Mouse (Mus musculus): Measurements from ENCODE around the gene Nxpe2. TPM values are rescaled to one million over a fixed set of nuclear protein-coding genes. Genes with fewer than 3 reads are reported as not detected.

Gene Nxpe2
- polyA plus RNA-seq (2011; ENCODE audit: insufficient read depth, insufficient read length, low read depth, missing spikeins): 0.32 and 0.55 TPM in 2 replicates

DNA sequence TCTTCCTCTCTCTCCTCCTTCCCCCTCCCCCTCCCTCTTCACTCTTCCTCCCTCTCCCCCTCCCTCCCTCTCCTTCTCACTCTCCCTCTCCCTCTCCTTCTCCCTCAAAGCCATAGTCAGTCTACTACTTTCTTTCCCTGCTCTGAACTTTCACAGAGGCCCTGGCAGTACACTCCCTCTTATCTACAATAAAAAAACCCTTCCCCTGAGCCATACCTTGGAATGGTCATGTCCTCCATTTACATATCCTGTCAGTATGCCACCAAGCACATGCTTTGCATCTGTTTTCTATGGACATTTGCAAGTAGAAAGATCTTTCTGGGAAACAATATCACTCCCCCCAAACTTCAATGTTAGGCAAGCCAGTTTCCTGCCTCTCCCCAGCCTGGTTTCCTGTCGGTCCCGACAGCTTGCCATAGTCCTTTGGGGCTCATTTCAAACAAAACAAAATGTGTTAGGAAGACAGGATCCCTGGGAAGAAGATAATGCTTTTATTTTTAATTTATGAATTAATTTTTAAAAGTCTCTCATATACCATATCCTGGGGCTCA is at the start of gene Nxpe2:
Gene Nxpe2 (minus strand): TSS at position 307 of the 551 bp plus-strand sequence.
- no peaks in the 10 kb centered on the region for H3K36me3 ChIP-seq (ENCODE audit: control insufficient read depth, insufficient read depth, low read length, poor library complexity, severe bottlenecking)
- H3K4me3 ChIP-seq (ENCODE audit: low read depth, low read length): no peak within 1 kb of the TSS
- H3K9me3 ChIP-seq (replicated peaks; ENCODE audit: control insufficient read depth, insufficient read depth, low read length, poor library complexity, severe bottlenecking): no peaks in the 10 kb centered on the region
- no peak within 1 kb of the TSS for H3K9ac ChIP-seq (ENCODE audit: low read depth, poor library complexity, severe bottlenecking)
- no peak for TF ChIP-seq POLR2A (IDR thresholded peaks at IDR 0.05; ENCODE audit: insufficient read depth, low read length)
- no peak for TF ChIP-seq EP300 (IDR thresholded peaks at IDR 0.05; ENCODE audit: insufficient read depth, low read depth, low read length)
- no peak for TF ChIP-seq CTCF (IDR thresholded peaks at IDR 0.05; ENCODE audit: low read depth, low read length)
- peaks cover 7% of the 10 kb centered on the region for H3K4me1 ChIP-seq (ENCODE audit: control insufficient read depth, insufficient read depth, low read length)
- no peak within 1 kb of the TSS for H3K27ac ChIP-seq (ENCODE audit: insufficient read depth, low read length)
- no peaks in the 10 kb centered on the region for H3K27me3 ChIP-seq (ENCODE audit: control insufficient read depth, insufficient read depth, low read length, poor library complexity, severe bottlenecking)

DNA sequence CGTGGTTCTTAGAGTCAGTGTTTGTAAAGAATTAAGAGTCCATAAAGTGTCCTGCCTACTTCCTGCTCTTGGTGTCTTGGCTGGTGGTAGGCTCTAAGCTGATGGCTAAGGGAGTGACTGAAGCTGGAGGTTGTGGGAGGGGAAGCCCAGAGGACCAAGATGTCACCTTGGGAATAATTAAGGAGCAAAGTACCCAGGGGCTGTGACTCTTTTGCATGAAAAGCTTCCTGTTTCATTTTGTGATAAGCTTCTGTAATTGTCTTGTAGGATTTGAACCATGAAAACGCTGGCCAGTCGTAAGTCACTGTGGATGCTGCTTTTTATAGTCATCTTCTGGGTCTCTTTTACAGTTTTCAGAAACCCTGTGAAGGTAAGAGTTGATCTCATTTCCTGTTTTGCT is 36.7 kb upstream of the Nxpe2 start:
- Histone ChIP-seq H3K9me3 (replicated peaks; ENCODE audit: control insufficient read depth, insufficient read depth, low read length, poor library complexity, severe bottlenecking) (no peaks in the 10 kb centered on the region), H3K27ac (ENCODE audit: insufficient read depth, low read length) (no peak overlapping the region), H3K9ac (ENCODE audit: low read depth, poor library complexity, severe bottlenecking) (no peak overlapping the region), H3K4me3 (ENCODE audit: low read depth, low read length) (no peak overlapping the region), H3K27me3 (ENCODE audit: control insufficient read depth, insufficient read depth, low read length, poor library complexity, severe bottlenecking) (no peaks in the 10 kb centered on the region), H3K4me1 (ENCODE audit: control insufficient read depth, insufficient read depth, low read length) (peaks cover 2% of the 10 kb centered on the region), H3K36me3 (ENCODE audit: control insufficient read depth, insufficient read depth, low read length, poor library complexity, severe bottlenecking) (no peaks in the 10 kb centered on the region)
- TF ChIP-seq EP300 (IDR thresholded peaks at IDR 0.05; ENCODE audit: insufficient read depth, low read depth, low read length): no peak
- no peak for TF ChIP-seq CTCF (IDR thresholded peaks at IDR 0.05; ENCODE audit: low read depth, low read length)
- no peak for TF ChIP-seq POLR2A (IDR thresholded peaks at IDR 0.05; ENCODE audit: insufficient read depth, low read length)

DNA sequence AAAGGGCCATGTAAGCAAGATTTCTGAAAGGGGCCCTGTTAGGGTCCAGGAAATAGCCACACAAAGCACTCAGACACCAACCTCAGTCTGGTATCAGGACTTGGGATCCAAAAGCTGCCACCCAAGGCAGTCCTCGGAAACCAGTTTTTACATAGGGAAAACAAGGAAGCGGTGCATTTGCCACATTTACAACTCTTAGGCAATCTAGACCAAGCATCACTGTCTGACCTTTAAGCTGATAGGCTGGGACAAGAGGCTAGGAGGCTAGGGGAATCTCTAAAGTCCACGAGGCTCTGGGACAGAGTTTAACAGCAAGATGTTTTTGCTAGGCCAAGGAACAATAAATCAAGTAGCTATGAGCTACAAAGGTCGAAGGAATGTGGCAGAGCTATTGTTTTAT is 35.2 kb upstream of the Nxpe2 start:
- Histone ChIP-seq H3K4me3 (ENCODE audit: low read depth, low read length) (no peak overlapping the region), H3K9ac (ENCODE audit: low read depth, poor library complexity, severe bottlenecking) (no peak overlapping the region), H3K9me3 (replicated peaks; ENCODE audit: control insufficient read depth, insufficient read depth, low read length, poor library complexity, severe bottlenecking) (no peaks in the 10 kb centered on the region), H3K27ac (ENCODE audit: insufficient read depth, low read length) (no peak overlapping the region), H3K27me3 (ENCODE audit: control insufficient read depth, insufficient read depth, low read length, poor library complexity, severe bottlenecking) (no peaks in the 10 kb centered on the region), H3K4me1 (ENCODE audit: control insufficient read depth, insufficient read depth, low read length) (peaks cover 2% of the 10 kb centered on the region), H3K36me3 (ENCODE audit: control insufficient read depth, insufficient read depth, low read length, poor library complexity, severe bottlenecking) (no peaks in the 10 kb centered on the region)
- no peak for TF ChIP-seq POLR2A (IDR thresholded peaks at IDR 0.05; ENCODE audit: insufficient read depth, low read length)
- TF ChIP-seq EP300 (IDR thresholded peaks at IDR 0.05; ENCODE audit: insufficient read depth, low read depth, low read length): no peak
- no peak for TF ChIP-seq CTCF (IDR thresholded peaks at IDR 0.05; ENCODE audit: low read depth, low read length)

DNA sequence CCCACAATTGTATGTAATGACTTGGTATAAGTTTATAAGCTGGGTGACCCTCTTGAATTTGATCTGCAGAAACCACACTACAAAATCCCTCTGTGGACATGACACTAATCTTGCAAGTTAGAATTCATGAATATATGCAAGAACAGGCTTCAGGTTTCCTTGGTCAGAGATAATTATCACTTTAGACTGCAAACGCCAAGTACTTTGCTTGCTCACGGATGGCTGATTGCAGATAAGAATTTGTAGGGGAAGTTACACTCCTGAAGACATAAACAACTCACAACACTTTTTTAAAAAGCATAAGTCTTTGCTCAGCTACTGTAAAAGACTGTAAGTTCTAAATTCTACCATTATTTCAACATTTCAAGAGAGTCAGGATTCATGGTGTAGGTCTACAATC is 21.1 kb upstream of the Nxpe2 start:
- TF ChIP-seq CTCF (IDR thresholded peaks at IDR 0.05; ENCODE audit: low read depth, low read length) (no peak), EP300 (IDR thresholded peaks at IDR 0.05; ENCODE audit: insufficient read depth, low read depth, low read length) (no peak), POLR2A (IDR thresholded peaks at IDR 0.05; ENCODE audit: insufficient read depth, low read length) (no peak)
- Histone ChIP-seq H3K36me3 (ENCODE audit: control insufficient read depth, insufficient read depth, low read length, poor library complexity, severe bottlenecking) (no peaks in the 10 kb centered on the region), H3K27me3 (ENCODE audit: control insufficient read depth, insufficient read depth, low read length, poor library complexity, severe bottlenecking) (no peaks in the 10 kb centered on the region), H3K4me1 (ENCODE audit: control insufficient read depth, insufficient read depth, low read length) (no peaks in the 10 kb centered on the region), H3K9ac (ENCODE audit: low read depth, poor library complexity, severe bottlenecking) (no peak overlapping the region), H3K27ac (ENCODE audit: insufficient read depth, low read length) (no peak overlapping the region), H3K4me3 (ENCODE audit: low read depth, low read length) (no peak overlapping the region), H3K9me3 (replicated peaks; ENCODE audit: control insufficient read depth, insufficient read depth, low read length, poor library complexity, severe bottlenecking) (no peaks in the 10 kb centered on the region)

DNA sequence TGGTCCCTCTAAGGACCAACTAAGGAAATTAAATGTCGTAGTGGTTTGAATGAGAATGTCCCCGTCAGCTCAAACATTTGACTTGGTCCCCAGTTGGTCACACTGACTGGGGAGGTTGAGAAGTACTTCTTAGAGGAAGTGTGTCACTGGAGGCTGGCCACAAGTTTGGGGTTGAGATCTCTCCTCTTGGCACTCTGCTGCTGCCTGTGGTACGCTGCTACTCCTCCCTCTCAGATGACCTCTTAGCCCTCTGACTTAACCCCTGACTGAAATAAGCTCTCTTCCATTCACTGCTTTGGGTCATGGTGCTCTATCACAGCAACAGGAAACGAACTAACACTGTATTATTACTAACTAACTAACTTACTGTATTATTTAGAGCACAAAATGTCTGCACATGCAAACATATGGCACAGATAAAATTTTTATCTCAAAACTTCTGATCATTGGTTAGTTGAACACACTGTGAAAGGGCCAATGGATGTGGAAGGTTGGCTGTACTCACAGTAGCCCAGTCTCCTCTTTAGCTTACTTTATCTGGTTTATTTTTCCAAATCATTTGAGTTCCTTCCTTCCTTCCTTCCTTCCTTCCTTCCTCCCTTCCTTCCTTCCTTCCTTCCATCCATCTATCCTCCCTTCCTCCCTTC is 20.1 kb upstream of the Nxpe2 start:
- Histone ChIP-seq H3K4me1 (ENCODE audit: control insufficient read depth, insufficient read depth, low read length) (no peaks in the 10 kb centered on the region), H3K27ac (ENCODE audit: insufficient read depth, low read length) (no peak overlapping the region), H3K9ac (ENCODE audit: low read depth, poor library complexity, severe bottlenecking) (no peak overlapping the region), H3K9me3 (replicated peaks; ENCODE audit: control insufficient read depth, insufficient read depth, low read length, poor library complexity, severe bottlenecking) (no peaks in the 10 kb centered on the region), H3K4me3 (ENCODE audit: low read depth, low read length) (no peak overlapping the region), H3K36me3 (ENCODE audit: control insufficient read depth, insufficient read depth, low read length, poor library complexity, severe bottlenecking) (no peaks in the 10 kb centered on the region), H3K27me3 (ENCODE audit: control insufficient read depth, insufficient read depth, low read length, poor library complexity, severe bottlenecking) (no peaks in the 10 kb centered on the region)
- TF ChIP-seq POLR2A (IDR thresholded peaks at IDR 0.05; ENCODE audit: insufficient read depth, low read length) (no peak), EP300 (IDR thresholded peaks at IDR 0.05; ENCODE audit: insufficient read depth, low read depth, low read length) (no peak), CTCF (IDR thresholded peaks at IDR 0.05; ENCODE audit: low read depth, low read length) (no peak)

DNA sequence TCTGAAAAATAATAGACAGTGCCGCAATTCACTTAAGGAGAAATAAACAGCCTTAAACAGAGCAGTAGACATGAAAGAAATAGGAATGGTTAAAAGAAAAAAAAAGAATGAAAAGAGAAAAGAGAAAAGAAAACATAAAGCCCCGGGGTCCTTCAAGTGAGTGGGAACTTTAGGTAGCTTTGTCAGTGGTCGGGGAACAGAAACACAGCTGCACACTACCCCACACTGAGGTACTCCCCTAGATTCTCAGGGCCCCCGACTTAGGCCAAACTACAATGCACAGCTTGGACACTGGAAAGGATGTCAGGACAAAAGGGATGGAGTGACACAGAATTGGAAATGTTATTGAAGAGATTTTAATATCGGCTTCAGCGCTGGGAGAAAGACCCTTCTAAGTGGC is 9.5 kb upstream of the Nxpe2 start:
- Histone ChIP-seq H3K27me3 (ENCODE audit: control insufficient read depth, insufficient read depth, low read length, poor library complexity, severe bottlenecking) (no peaks in the 10 kb centered on the region), H3K36me3 (ENCODE audit: control insufficient read depth, insufficient read depth, low read length, poor library complexity, severe bottlenecking) (no peaks in the 10 kb centered on the region), H3K4me3 (ENCODE audit: low read depth, low read length) (no peak overlapping the region), H3K4me1 (ENCODE audit: control insufficient read depth, insufficient read depth, low read length) (no peaks in the 10 kb centered on the region), H3K9me3 (replicated peaks; ENCODE audit: control insufficient read depth, insufficient read depth, low read length, poor library complexity, severe bottlenecking) (no peaks in the 10 kb centered on the region), H3K27ac (ENCODE audit: insufficient read depth, low read length) (no peak overlapping the region), H3K9ac (ENCODE audit: low read depth, poor library complexity, severe bottlenecking) (no peak overlapping the region)
- TF ChIP-seq POLR2A (IDR thresholded peaks at IDR 0.05; ENCODE audit: insufficient read depth, low read length) (no peak), EP300 (IDR thresholded peaks at IDR 0.05; ENCODE audit: insufficient read depth, low read depth, low read length) (no peak), CTCF (IDR thresholded peaks at IDR 0.05; ENCODE audit: low read depth, low read length) (no peak)

Measured in ES-Bruce4 (cell line).